Mouse (Mus musculus) layer of hippocampus, adult 2 months (tissue): ENCODE measurements around the gene Olfr605. TPM values are rescaled to one million over a fixed set of nuclear protein-coding genes. Genes with fewer than 3 reads are reported as not detected.
"Not testable (repeated sequence)": the region's sequence is repeated elsewhere in the genome, so short reads cannot be mapped to it uniquely, and the experiment has no call there.

Experiments used
- DNase-seq, 2 experiments: peaks; one replicate each; pipeline ENCODE4 v3.0.0; 2022; ENCODE audit warnings: low spot score in 2 of 2
- H3K27ac ChIP-seq: fragments of 200-600 bp; 2 replicates; pipeline ENCODE4 v1.8.1; 2022
- H3K4me3 ChIP-seq: fragments of 200-600 bp; 2 replicates; pipeline ENCODE4 v1.8.1; 2022; ENCODE audit warnings: mild to moderate bottlenecking
- CTCF ChIP-seq: fragments of 200-600 bp; conservative IDR thresholded peaks from 2 replicates; pipeline ENCODE4 v1.8.1; 2022; ENCODE audit warnings: antibody characterized with exemption, mild to moderate bottlenecking, moderate library complexity
- long read RNA-seq, 2 experiments: library from polyadenylated mRNA; stranded (forward); transcript quantifications; one replicate each; pipeline ENCODE4 v2.0.0; 2021; ENCODE audit warnings: borderline mapping rate in 2 of 2
- microRNA-seq, 2 experiments: library from miRNA; unstranded; fragments of <30 nt; microRNA quantifications; one replicate each; pipeline ENCODE4 v1.2.0; 2021
- total RNA-seq, 2 experiments: library from RNA; stranded (reverse); gene quantifications; 2 replicates each; pipeline ENCODE4 v1.2.3; 2021

The Olfr605 gene
- total RNA-seq: not detected
- long read RNA-seq, experiment 1: 0 reads
- long read RNA-seq, experiment 2: 0 reads

DNA sequence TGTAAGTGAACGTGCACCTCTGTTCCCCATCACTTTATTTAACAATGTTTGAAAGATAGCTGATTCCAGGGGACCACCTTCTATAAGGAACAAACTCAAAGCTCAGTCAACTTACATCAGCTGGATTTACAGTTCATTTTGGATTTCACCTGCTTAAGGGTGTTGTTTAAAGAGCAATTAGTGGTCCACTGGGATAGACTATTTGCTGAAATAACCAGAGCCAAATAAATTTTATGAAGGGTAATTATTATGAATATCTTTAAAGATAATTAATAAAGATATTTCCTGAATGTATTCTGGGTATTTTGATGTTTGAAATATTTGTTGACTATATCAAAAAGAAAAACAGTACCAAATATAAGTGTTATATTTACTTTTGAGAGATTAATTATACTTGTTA lies at the start of gene Olfr605:
Gene Olfr605, minus strand, starts transcription at position 101 of the 400 bp plus-strand sequence.
- no peak for DNase-seq
- TF ChIP-seq CTCF: no peak
- Histone ChIP-seq H3K27ac (no peak within 1 kb of the TSS), H3K4me3 (no peak within 1 kb of the TSS)

GRCm38 (mm10) chr7:103477106-103477505 lies 31.9 kb upstream of the Olfr605 start:
- DNase-seq, H3K27ac ChIP-seq, H3K4me3 ChIP-seq: not testable (repeated sequence)

DNA sequence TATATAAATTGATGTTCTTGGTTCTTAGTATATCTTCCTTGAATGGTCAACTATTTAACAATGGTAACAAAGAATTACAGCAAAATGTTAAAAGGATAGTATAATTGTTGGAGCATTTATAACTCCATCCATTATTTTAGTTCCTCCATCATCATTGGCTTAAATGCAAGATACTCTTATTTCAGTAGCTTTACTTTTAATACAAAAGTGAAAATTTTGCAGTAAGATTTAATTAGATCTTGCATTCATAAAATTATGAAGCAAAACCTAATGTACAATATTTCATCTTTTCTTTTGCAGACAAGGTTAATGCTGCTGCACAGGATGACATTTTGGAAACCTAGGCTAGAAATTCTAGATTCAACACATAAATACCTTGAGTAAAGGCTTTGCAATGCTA lies 24.3 kb upstream of the Olfr605 start, which contains the start of gene Olfr608:
Gene Olfr608, plus strand, starts transcription at position 301 of the 400 bp plus-strand sequence.
- Histone ChIP-seq H3K27ac (no peak within 1 kb of the TSS), H3K4me3 (no peak within 1 kb of the TSS)
- DNase-seq: no peak
- no peak for TF ChIP-seq CTCF

DNA sequence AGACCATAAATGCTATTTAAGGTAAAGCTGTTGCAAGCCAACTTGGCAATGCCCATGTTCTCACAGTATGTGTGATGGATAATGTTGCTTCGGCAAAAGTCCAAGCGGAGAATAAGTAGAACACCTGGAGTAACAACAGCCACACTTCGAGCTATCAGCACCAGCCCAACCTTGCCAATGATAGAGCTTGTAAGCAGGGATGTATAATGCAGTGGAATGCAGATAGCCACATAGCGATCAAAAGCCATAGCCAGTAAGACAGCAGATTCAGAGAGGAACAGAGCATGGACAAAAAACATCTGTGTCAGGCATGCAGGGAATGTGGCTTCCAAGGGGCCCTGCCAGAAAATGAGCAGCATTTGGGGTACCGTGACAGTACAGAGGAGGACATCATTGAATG lies 15.4 kb upstream of the Olfr605 start:
- DNase-seq: no peak
- Histone ChIP-seq H3K4me3 (no peak overlapping the region), H3K27ac (no peak overlapping the region)
- TF ChIP-seq CTCF: no peak

- Histone ChIP-seq H3K4me3 (no peak within 1 kb of the TSS), H3K27ac (no peak within 1 kb of the TSS)
- TF ChIP-seq CTCF: no peak
- no peak for DNase-seq
These were observed 3.5 kb upstream of the Olfr605 start, which contains the start of gene Olfr606 for GRCm38 (mm10) chr7:103448746-103449145. Gene Olfr606 (plus strand): TSS chr7:103449046.

DNA sequence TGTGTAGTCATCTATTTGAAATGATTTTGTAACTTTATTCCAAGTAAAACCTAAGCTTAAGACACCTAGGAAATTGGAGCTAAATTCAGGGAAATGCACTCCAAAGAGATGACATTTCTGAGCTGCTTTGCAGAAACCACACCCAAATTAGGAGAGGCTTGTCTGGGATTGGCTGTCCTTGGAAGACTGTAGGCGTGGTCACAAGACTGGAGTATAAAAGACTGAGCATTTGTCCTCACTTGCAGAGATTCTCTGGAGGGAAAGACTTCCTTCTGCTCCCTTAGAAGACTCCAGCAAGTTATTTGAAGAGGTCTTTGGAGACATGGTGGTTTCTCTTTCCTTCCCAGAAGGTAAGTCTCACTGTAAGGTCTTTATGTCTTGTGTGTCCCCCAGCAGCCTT lies 30.5 kb downstream of the Olfr605 start, which contains the start of gene Usp17lc:
Gene Usp17lc, plus strand, starts transcription at position 301 of the 400 bp plus-strand sequence.
- not testable (repeated sequence) for H3K4me3 ChIP-seq, H3K27ac ChIP-seq, DNase-seq

- not testable (repeated sequence) for H3K4me3 ChIP-seq, H3K27ac ChIP-seq, DNase-seq
These were observed 38.7 kb downstream of the Olfr605 start for GRCm38 (mm10) chr7:103406521-103407055.

DNA sequence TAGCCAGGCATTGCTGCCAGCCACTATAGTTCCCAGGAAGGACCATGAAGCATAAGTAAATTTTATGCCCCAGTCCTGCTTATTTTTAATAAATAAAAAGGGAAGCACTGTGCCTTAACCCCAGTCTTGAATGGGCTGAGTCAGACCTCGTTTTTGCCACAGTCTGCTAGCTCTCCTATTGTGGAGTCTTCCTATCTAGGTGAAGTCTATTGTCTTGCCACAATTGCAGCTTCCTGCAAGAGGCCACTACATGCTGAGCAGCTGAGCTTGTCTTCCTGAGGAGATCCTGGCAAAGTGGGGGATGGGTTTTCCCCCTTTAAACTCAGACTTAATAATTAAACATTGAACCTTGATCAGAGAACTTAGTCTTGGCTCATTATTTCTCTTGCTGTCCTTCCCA lies 46.3 kb downstream of the Olfr605 start:
- Histone ChIP-seq H3K4me3 (no peak overlapping the region), H3K27ac (no peak overlapping the region)
- TF ChIP-seq CTCF: no peak
- DNase-seq: no peak

GRCm38 (mm10) chr7:103397758-103398157 lies 47.5 kb downstream of the Olfr605 start:
- H3K4me3 ChIP-seq: no peak overlapping the region
- no peak for TF ChIP-seq CTCF

More at GRCm38 (mm10) chr7:103397758-103398157, 47.5 kb downstream of the Olfr605 start:
- no peak overlapping the region for H3K27ac ChIP-seq
- no peak for DNase-seq

Small RNA genes within 50 kb of the gene (microRNA-seq; reads per million reads assigned to microRNA genes)
- 0 reads per million in 2 experiments for gene Gm25774

Other genes with a start within 250 kb of the Olfr605 start
- gene Olfr593, start 233.6 kb downstream of the Olfr605 start, total RNA-seq: not detected
- not detected for gene Olfr594, start 228.4 kb downstream of the Olfr605 start, total RNA-seq
- gene Usp17ld, start 192.9 kb downstream of the Olfr605 start, total RNA-seq: not detected
- not detected for gene Olfr596, start 139.8 kb downstream of the Olfr605 start, total RNA-seq
- gene Olfr597, start 129.1 kb downstream of the Olfr605 start, total RNA-seq: not detected
- not detected for gene Olfr598, start 121.9 kb downstream of the Olfr605 start, total RNA-seq
- not detected for gene Olfr599, start 109.5 kb downstream of the Olfr605 start, total RNA-seq
- gene Olfr600, start 95.8 kb downstream of the Olfr605 start, total RNA-seq: not detected
- not detected for gene Olfr601, start 82.8 kb downstream of the Olfr605 start, total RNA-seq
- not detected for gene Olfr603, start 59.3 kb downstream of the Olfr605 start, total RNA-seq
- not detected for gene Usp17lc, start 30.4 kb downstream of the Olfr605 start, total RNA-seq
- gene Olfr606, start 3.6 kb upstream of the Olfr605 start, total RNA-seq: not detected
- not detected for gene Olfr607, start 18.7 kb upstream of the Olfr605 start, total RNA-seq
- not detected for gene Olfr608, start 24.4 kb upstream of the Olfr605 start, total RNA-seq
- gene Olfr609, start 52.6 kb upstream of the Olfr605 start, total RNA-seq: not detected
- not detected for gene Olfr610, start 66.7 kb upstream of the Olfr605 start, total RNA-seq
- not detected for gene Olfr611, start 75.4 kb upstream of the Olfr605 start, total RNA-seq
- gene Olfr612, start 97.3 kb upstream of the Olfr605 start, total RNA-seq: not detected
- gene Olfr613, start 102.6 kb upstream of the Olfr605 start, total RNA-seq: not detected
- gene Olfr615, start 110.6 kb upstream of the Olfr605 start, total RNA-seq: not detected
- not detected for gene Olfr616, start 123.7 kb upstream of the Olfr605 start, total RNA-seq
- not detected for gene Olfr617, start 127.6 kb upstream of the Olfr605 start, total RNA-seq
- not detected for gene Olfr618, start 144.7 kb upstream of the Olfr605 start, total RNA-seq
- not detected for gene Olfr619, start 155.1 kb upstream of the Olfr605 start, total RNA-seq
- gene Olfr620, start 167.1 kb upstream of the Olfr605 start, total RNA-seq: not detected
- gene Olfr622, start 197.3 kb upstream of the Olfr605 start, total RNA-seq: not detected
- gene Olfr623, start 218.3 kb upstream of the Olfr605 start, total RNA-seq: not detected
- under 1 TPM in 1 of 2 experiments, not detected in 1; 0.08 TPM for gene Olfr624, start 225.8 kb upstream of the Olfr605 start, total RNA-seq
- gene Olfr625-ps1, start 237.3 kb upstream of the Olfr605 start, total RNA-seq: not detected